Mouse (Mus musculus) urinary bladder, postnatal 4 days (tissue): Measurements from ENCODE around the gene Csf3.
"Not testable (repeated sequence)": the region's sequence is repeated elsewhere in the genome, so short reads cannot be mapped to it uniquely, and the experiment has no call there.

Source experiments
- DNase-seq, 2 experiments: peaks; one replicate each; pipeline ENCODE4 v3.0.0; 2021 to 2022; ENCODE audit warnings: low spot score in 2 of 2

The Csf3 gene

GRCm38 (mm10) chr11:98729119-98729588, 28.1 kb downstream of the Csf3 start, which contains the start of gene Med24:
Gene Med24, minus strand, starts transcription at chr11:98729435.
- DNase-seq: peak; percentile 81 to 84

GRCm38 (mm10) chr11:98730727-98731126, 29.7 kb downstream of the Csf3 start:
- DNase-seq: no peak

- no peak for DNase-seq
Observed at GRCm38 (mm10) chr11:98731134-98731533, 30.1 kb downstream of the Csf3 start.

- no peak for DNase-seq
Observed at GRCm38 (mm10) chr11:98734020-98734419, 33.0 kb downstream of the Csf3 start.

GRCm38 (mm10) chr11:98735111-98735510, 34.0 kb downstream of the Csf3 start:
- no peak for DNase-seq

GRCm38 (mm10) chr11:98736176-98736575, 35.1 kb downstream of the Csf3 start:
- no peak for DNase-seq

GRCm38 (mm10) chr11:98737220-98737619, 36.2 kb downstream of the Csf3 start:
- not testable (repeated sequence) for DNase-seq

GRCm38 (mm10) chr11:98738428-98738911, 37.4 kb downstream of the Csf3 start:
- no peak for DNase-seq

GRCm38 (mm10) chr11:98738925-98739324, 37.9 kb downstream of the Csf3 start:
- no peak for DNase-seq

- DNase-seq: no peak
Observed at GRCm38 (mm10) chr11:98740026-98740392, 38.9 kb downstream of the Csf3 start.

GRCm38 (mm10) chr11:98740393-98741050, 39.5 kb downstream of the Csf3 start, which contains the start of gene Thra:
Gene Thra, plus strand, starts transcription at chr11:98740638.
- DNase-seq: peak in 1 of 2 experiments; percentile 76

- DNase-seq: no peak
Observed at GRCm38 (mm10) chr11:98741051-98741620, 40.1 kb downstream of the Csf3 start.

- DNase-seq: peak; percentile 83 to 84
Observed at GRCm38 (mm10) chr11:98741622-98742396, 40.7 kb downstream of the Csf3 start.

- no peak for DNase-seq
Observed at GRCm38 (mm10) chr11:98742397-98743291, 41.6 kb downstream of the Csf3 start.

GRCm38 (mm10) chr11:98743655-98744345, 42.7 kb downstream of the Csf3 start:
- DNase-seq: peak in 1 of 2 experiments; percentile 73

GRCm38 (mm10) chr11:98744456-98745019, 43.5 kb downstream of the Csf3 start:
- no peak for DNase-seq

- no peak for DNase-seq
Observed at GRCm38 (mm10) chr11:98745932-98746853, 45.1 kb downstream of the Csf3 start.

GRCm38 (mm10) chr11:98746855-98747693, 46.0 kb downstream of the Csf3 start:
- no peak for DNase-seq
